Mouse (Mus musculus): ENCODE data around the gene Gadd45g. TPM values are rescaled to one million over a fixed set of nuclear protein-coding genes. Genes with fewer than 3 reads are reported as not detected.

Gene Gadd45g
- 100 to 1,000 TPM in 1 of 2 experiments, 10 to 100 TPM in 1; 43.0 to 114 TPM for total RNA-seq (2021)
- long read RNA-seq, experiment 1, transcript Gadd45g-201 (4 exons, 1,071 nt): major isoform, 315 of 345 reads
- long read RNA-seq, experiment 1, partial matches to known transcripts: 11 of 345 reads
- long read RNA-seq, experiment 1, other reads (novel, unspliced or antisense): 15 of 345 reads
- long read RNA-seq, experiment 2, transcript Gadd45g-201 (4 exons, 1,071 nt): major isoform, 40 of 45 reads
- long read RNA-seq, experiment 2, partial matches to known transcripts: 2 of 45 reads
- long read RNA-seq, experiment 2, other reads (novel, unspliced or antisense): 3 of 45 reads

DNA sequence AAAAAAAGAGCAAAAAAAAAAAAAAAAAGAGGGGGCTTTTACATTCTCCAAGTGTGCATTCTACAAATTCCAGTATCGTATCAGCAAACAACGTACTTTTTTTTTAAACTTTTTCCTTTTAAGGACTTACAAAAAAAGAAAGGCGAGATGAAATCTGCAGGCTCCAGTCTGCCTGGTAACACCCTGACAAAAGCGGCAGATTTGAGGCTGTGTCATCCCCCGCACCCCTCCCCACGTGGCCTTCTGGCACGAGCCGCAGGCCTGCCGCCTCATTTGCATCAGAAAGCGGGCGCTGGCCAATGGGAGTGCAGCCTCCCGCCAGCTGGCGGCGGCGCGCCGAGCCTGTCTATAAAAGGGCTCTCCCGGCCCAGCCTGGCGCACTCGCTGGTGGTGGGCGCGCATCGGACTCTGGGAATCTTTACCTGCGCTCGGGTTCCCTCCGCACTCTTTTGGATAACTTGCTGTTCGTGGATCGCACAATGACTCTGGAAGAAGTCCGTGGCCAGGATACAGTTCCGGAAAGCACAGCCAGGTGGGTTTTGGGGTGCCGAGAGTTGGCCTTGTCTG, at the start of gene Gadd45g:
Gene Gadd45g, plus strand, starts transcription at position 378 of the 567 bp plus-strand sequence.
- DNase-seq (ENCODE audit: low spot score): peak; percentile 95

- DNase-seq (ENCODE audit: low spot score): no peak
Observed at GRCm38 (mm10) chr13:51797899-51798746, 48.4 kb upstream of the Gadd45g start.

- DNase-seq (ENCODE audit: low spot score): no peak
Observed at GRCm38 (mm10) chr13:51799735-51800522, 46.5 kb upstream of the Gadd45g start.

GRCm38 (mm10) chr13:51800921-51801320, 45.6 kb upstream of the Gadd45g start:
- DNase-seq (ENCODE audit: low spot score): no peak

DNA sequence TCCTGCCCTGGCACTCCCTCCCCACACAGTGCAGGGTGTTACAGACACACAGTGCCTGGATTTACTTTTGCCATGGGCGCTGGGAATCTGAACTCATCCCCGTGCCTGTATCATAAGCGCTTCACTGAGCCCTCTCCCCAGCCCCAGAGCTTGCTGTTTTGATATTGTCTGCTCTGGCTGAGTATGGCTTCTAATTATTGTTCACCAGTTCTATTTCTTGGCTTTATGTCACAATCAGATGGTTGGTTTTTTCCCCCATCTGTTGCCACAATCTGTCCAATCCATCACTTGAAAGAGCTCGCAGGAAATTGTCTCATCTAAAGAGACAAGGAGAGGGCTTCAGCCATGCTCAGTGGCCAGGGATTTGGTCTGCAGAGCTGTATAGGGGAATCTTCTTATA, 40.8 kb upstream of the Gadd45g start:
- no peak for DNase-seq (ENCODE audit: low spot score)

GRCm38 (mm10) chr13:51806220-51806619, 40.3 kb upstream of the Gadd45g start:
- no peak for DNase-seq (ENCODE audit: low spot score)

DNA sequence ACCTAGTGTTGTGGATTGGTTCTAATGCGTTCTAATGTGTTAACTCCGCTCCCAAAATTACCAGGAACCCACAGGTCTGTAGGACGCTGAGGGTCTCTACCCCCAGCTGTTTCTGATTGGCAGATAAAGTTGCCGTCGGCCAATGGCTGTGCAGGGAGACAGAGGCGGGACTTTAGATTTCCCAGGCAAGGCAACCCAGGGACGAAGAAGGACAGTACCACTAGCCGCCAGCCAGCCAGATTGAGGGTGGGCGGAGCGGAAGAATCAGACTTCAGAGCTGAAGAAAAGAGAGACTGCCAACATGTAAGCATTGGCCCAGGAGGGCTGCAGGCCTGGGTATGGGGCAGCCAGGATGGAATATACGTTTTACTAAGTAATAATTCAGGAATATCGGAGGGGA, 38.3 kb upstream of the Gadd45g start:
- DNase-seq (ENCODE audit: low spot score): no peak

GRCm38 (mm10) chr13:51813621-51814615, 32.6 kb upstream of the Gadd45g start:
- DNase-seq (ENCODE audit: low spot score): no peak

DNA sequence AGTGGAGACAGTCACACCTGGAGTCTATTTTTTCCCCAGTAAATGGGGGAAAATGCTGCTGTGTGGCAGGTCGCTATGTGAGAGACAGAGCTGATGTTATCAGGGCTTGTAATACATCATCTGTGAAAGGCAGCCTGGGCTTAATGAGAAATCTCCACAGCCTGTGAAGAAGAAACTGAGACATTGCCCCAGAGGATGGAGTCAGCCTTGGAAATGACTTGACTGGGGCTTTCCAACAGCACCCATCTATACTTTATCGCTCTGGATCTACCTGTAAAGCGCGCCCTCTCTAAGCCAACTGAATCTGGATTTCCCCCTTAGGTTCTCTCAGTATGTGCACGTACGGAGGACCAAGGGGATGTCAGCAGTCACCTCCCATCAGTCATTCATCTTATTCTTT, 31.8 kb upstream of the Gadd45g start:
- DNase-seq (ENCODE audit: low spot score): no peak

DNA sequence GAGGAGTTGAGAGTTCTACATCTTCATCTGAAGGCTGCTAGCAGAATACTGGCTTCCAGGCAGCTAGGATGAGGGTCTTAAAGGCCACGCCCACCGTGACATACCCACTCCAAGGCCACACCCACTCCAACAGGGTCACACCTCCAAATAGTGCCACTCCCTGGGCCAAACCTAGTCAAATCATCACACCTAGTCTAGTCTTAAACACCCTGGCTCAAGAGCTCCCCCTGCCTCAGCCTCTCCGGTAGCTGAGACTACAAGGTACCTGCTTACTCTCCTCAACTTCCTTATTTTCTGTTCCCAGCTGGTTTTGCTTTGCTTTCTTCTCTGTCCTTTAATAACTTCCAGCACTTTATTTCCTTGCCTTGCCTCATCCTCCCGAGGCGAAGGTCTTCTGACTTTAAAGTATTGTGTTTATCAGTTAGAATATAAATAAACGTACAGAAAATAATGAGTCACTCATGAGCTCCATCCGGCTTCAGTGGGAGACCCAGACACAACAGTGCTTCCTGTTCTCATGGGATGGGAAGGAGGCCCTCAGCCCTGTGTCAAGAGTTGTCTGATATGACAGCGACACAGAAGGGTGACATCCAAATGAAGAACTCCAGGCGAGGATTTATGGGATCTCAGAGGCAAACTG, 30.5 kb upstream of the Gadd45g start:
- peak; percentile 25 for DNase-seq (ENCODE audit: low spot score)

GRCm38 (mm10) chr13:51816559-51817041, 29.9 kb upstream of the Gadd45g start:
- no peak for DNase-seq (ENCODE audit: low spot score)

DNA sequence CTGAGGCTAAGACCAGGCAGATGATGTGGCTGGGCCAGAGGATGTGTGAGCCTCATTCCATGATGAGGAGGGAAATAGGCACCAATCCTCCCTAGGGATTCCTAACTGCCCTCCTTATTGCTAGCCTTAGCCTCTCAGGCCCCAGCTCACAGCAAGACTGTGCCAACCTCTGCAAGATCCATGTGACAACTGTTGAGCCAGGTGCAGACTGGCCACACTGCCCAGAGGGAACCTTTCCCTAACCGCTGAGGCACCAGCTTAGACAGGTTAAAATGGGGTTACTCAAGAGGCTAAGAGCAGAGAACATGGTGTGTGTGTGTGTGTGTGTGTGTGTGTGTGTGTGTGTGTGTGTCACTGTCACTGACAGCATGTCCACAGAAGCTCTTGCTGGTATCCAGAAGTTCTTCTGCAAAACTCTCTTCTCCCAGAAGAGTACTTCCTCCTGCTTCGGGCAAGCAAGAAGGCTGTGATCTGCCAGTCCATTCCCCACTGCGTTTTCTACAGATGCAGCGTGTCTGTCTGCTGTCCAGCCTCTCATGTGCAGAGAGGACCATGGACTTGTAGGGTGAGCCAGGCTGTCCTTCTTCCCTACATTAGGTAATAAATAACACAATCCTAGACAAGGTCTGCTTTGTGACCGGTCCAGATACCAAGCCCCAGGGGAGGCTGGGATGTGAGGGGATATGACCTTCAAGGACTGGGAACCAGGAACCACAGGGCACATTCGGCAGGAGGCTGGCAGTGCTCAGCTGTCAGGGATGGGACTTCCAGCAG, 28.1 kb upstream of the Gadd45g start:
- no peak for DNase-seq (ENCODE audit: low spot score)

DNA sequence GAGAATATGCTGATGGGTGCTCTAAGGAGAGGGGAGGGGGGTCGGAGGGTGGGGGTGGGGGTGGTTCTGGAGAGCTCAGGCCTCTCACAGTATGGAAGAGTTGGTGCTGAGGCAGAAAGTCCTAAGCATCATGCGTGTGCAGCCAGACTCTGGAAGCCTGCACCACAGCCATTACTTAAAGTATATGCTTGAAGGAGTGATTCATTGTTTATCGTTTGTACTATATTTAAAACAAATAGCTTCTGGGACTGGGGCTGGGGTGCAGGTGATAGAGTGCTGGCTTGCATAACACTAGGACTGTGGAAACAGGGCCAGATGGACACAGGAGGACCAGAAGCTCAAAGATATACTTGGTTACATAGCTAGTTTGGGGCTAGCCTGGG, 27.5 kb upstream of the Gadd45g start:
- no peak for DNase-seq (ENCODE audit: low spot score)

DNA sequence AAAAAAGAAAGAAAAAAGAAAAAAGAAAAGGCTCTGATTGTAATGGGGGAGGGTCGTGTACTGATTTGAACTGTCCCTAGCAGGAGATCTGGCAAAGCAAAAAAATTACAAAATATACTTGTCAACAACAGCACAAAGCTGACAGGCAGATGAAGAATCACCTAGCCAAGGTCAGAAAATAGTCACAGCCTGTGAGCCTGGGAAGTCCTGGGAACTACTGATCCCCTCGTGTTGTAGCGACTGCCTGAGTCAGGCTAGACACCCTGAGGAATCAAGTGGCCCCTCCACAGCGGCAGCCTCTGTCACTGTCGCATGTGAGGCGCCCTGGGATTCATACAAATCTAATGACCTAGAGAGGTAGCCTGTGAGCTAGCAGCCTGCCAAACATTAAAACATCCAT, 27.1 kb upstream of the Gadd45g start:
- no peak for DNase-seq (ENCODE audit: low spot score)

DNA sequence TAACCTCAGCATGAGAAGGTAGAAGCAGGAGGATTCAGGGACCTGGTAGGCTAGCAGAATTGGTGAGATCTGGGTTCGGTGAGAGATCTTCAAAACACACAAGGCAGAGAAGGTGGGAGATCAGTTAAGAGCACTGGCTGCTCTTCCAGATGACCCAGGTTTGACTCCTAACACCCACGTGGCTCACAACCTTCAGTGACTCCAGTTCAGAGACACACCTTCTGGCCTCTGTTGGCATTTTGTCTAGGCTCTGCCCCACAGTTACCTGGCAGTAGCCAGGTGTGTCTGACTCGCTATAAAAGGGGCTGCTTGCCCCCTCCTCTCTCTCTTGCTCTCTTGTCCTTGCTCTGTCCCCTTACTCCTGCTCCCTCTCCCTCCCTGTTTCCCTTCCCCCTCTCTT, 24.5 kb upstream of the Gadd45g start:
- no peak for DNase-seq (ENCODE audit: low spot score)

GRCm38 (mm10) chr13:51823822-51824495, 22.5 kb upstream of the Gadd45g start:
- DNase-seq (ENCODE audit: low spot score): no peak

DNA sequence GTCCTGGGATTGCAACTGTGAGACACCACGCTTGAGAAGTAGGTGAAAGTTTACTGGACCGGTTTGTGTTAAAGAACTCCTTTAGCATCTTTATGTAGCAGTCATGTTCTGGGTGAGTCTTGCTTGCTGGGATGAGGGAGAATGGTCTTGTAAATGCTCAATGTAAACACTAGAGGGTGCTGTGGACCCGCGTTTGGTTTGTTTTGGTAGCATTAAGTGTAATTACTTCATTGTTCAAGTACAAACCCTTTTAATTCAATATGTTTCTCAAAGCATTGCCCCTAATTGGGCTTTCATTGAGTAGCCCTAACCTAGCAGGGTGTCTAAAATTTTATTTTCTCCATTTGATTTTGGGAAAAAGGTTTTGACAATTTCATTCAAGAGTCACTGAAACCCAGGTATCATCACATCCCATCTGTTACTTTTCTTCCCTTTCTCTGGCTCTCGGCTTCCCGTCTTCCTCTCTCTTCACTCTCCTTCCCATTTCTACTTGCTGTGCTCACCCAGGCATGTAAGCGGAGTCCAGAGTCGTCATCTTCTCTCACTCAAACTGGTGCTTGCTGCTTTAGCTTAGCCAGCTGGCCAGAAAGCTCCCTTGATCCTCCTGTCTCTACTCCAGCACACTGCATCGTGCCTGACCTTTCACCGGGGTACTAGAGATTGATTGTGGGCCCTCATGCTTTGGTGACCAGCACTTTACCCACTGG, 15.6 kb upstream of the Gadd45g start:
- DNase-seq (ENCODE audit: low spot score): no peak

DNA sequence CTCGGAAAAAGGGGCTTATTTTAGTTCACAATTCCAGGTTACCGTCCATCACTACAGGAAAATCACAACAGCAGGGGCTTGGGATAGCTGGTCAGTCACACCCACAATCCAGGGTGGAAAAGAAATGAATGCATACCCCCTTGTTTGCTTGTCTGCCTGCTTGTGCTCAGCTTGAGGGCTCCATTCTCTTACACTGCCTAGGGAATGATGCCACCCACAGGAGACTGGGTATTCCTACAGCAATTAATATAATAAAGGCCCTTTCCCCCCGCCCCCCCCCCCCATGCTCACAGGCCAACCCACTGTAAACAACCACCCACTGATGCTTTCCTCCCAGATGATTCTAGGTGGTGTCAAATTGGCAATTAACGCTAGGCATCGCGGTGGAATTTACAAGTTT, 14.0 kb upstream of the Gadd45g start:
- no peak for DNase-seq (ENCODE audit: low spot score)
